Mouse (Mus musculus) adrenal gland, adult (tissue): ENCODE measurements at regions not wholly inside any gene's neighbourhood (a gene's known extent, or its start where the extent isn't known, plus 50 kb on each side); places are given as distances from the start of the nearest gene placed in this dataset.

Experiments used
- DNase-seq, 2 experiments: peaks; one replicate each; pipeline ENCODE4 v3.0.0; 2022 to 2023; ENCODE audit warnings: low spot score in 1 of 2; ENCODE audit not compliant: inconsistent age in 2 of 2

- no peak for DNase-seq
Observed at GRCm38 (mm10) chr10:30132243-30132642, 68.1 kb downstream of the Cenpw start.

- DNase-seq: peak in 1 of 2 experiments; percentile 19
Observed at GRCm38 (mm10) chr10:30110341-30110740, 90.0 kb downstream of the Cenpw start.

DNA sequence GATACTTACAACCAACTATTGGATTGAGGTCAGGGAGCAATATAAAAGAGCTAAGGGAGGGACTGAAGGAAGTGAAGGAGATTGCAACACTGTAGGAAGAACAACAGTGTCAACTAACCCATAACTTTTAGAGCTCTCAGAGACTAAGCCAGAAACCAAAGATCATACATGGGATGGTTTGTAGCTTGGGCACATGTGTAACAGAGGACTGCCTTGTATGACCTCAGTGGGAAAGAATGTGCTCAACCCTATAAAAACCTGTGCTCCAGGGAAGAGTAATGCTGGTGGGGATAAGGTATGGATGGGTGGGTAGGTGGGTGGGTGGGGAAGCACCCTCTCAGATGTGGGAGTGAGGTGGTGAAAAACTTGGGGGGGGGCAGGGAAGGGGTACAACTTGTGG, 97.9 kb downstream of the Cenpw start:
- no peak for DNase-seq

DNA sequence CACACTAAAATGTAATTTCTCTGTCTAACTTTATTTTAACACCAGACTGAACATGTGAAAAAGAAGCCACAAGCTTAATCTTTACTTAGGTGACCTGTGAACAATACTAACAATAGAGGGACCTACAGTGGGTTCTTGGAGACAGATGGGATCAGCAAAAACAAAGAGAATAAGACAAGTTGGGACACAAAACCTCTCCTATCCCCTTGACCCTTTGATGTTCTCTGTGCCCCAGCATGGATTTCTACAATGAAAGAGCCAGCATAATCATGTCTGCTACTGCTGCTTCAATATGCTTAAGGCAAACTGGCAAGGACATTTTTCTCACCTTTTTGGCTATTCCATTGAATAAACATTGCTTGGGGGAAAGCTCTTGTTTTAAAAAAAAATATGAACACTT, 105.8 kb downstream of the Cenpw start:
- no peak for DNase-seq

GRCm38 (mm10) chr10:30091549-30091948, 108.8 kb downstream of the Cenpw start:
- no peak for DNase-seq

- DNase-seq: peak; percentile 26 to 63
Observed at GRCm38 (mm10) chr10:30089406-30089805, 111.0 kb downstream of the Cenpw start.

- DNase-seq: peak; percentile 65 to 72
Observed at GRCm38 (mm10) chr10:30085059-30085458, 115.3 kb downstream of the Cenpw start.

DNA sequence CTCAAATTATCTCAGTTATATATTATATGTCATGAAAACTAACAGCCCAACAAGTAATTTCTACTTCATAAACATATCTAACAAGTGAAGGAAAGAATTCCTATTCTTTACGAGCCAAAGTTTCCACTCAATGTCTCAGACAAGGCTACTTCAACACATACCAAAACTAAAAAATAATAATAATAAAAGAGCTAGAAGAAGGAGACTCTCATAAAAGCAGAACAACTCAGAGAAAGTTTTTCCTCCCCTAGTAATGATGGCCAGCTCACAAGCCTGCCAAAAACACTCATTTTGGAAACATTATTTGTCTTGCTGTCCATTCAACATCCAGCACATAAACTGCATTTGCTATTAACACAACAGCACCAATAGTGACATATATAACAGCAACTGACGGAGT, 133.7 kb downstream of the Cenpw start:
- DNase-seq: no peak

- DNase-seq: no peak
Observed at GRCm38 (mm10) chr10:30030621-30031020, 169.7 kb downstream of the Cenpw start.

DNA sequence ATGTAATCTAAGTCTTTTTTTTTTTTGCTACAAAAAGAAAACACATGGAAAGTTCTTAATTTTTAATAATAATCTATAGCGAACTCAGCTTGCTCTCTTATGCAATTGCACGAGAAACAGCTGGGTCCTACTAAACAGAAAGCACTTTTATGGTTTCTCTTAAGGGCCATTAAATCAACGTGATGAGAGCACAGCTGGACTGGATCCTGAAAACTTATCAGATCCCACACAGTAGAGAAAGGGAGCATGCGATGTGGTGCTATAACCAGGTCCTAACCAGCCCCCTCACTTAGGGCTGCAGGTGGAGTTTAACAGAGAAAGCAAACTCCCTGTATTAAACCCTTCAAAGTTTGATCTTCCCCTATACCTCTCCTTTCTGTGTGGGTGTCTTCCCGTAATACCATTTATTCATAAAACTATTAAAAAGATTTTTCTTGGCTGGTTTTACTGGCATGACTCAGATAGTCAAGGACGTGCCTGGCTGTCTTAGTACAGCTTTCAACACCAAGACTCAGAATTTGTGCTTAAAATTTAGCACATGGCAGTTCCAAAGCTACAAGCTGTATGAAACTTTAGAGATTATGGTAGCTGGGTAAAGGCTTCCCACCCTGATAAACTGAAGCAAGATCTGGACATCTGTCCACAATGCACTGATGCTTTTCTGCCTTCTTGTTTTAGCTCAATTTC, 197.3 kb downstream of the Cenpw start:
- DNase-seq: peak; percentile 4 to 63

DNA sequence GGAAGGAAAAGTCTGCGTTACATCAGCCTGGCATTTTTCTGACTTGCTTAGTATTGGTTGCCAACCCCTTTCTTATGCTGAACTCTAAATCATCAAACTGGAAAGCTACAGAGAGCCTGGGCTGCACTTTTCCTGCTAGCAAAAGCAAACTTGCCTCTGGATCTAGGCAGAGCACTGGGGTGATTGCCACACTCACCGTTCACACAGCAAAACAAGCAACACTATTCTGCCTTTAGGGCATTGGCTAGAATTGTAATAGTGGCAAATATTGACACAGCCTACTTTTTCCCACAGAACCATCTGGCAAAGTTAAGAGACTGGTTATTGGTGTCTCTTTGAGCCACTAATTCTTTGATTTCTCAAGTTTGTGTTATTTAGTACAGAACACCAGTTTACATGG, 199.5 kb downstream of the Cenpw start:
- DNase-seq: no peak

- no peak for DNase-seq
Observed at GRCm38 (mm10) chr10:29981539-29981938, 218.8 kb downstream of the Cenpw start.
